Mouse (Mus musculus) testis, adult 2 months (tissue): ENCODE results near the gene Slc16a14. TPM values are rescaled to one million over a fixed set of nuclear protein-coding genes. Genes with fewer than 3 reads are reported as not detected.

Experiments used
- H3K27ac ChIP-seq: fragments of 200-500 bp; 2 replicates; pipeline ENCODE4 v1.5.1; 2012; ENCODE audit warnings: low read depth, low read length; ENCODE audit not compliant: control insufficient read depth, insufficient read depth
- H3K27me3 ChIP-seq: fragments of 200-500 bp; 2 replicates; pipeline ENCODE4 v1.6.1; 2012; ENCODE audit warnings: mild to moderate bottlenecking, low read length, moderate library complexity; ENCODE audit not compliant: control insufficient read depth, insufficient read depth
- H3K36me3 ChIP-seq: fragments of 200-500 bp; 2 replicates; pipeline ENCODE4 v1.6.1; 2012; ENCODE audit warnings: mild to moderate bottlenecking, low read length; ENCODE audit not compliant: control insufficient read depth, insufficient read depth
- H3K4me1 ChIP-seq: fragments of 200-500 bp; 2 replicates; pipeline ENCODE4 v1.6.1; 2012; ENCODE audit warnings: low read length; ENCODE audit not compliant: control insufficient read depth, insufficient read depth
- H3K4me3 ChIP-seq: fragments of 200-500 bp; 2 replicates; pipeline ENCODE4 v1.5.1; 2012; ENCODE audit warnings: low read depth, mild to moderate bottlenecking, low read length, moderate library complexity, mixed read lengths; ENCODE audit not compliant: control insufficient read depth
- CTCF ChIP-seq: fragments of 200-500 bp; IDR thresholded peaks from 2 replicates; pipeline ENCODE4 v1.5.1; 2012; ENCODE audit warnings: low read depth, mild to moderate bottlenecking, inconsistent platforms, low read length, moderate library complexity; ENCODE audit not compliant: control insufficient read depth, insufficient read depth, insufficient replicate concordance
- POLR2A ChIP-seq: fragments of 200-500 bp; IDR thresholded peaks from 2 replicates; pipeline ENCODE4 v1.6.1; 2012; ENCODE audit warnings: low read depth, mild to moderate bottlenecking, inconsistent platforms, low read length, moderate library complexity; ENCODE audit not compliant: control insufficient read depth
- polyA plus RNA-seq: library from polyadenylated mRNA; depleted of rRNA; stranded (reverse); fragments of >200 nt; gene quantifications from 2 replicates; pipeline ENCODE4 v1.2.3, GENCODE M21; 2012; rRNA removed

The Slc16a14 gene
- polyA plus RNA-seq, 1 experiment, result 1.8 TPM

GRCm38 (mm10) chr1:84866231-84866630 lies 68.7 kb downstream of the Slc16a14 start:
- TF ChIP-seq CTCF, result no peak
- no peak for TF ChIP-seq POLR2A
- Histone ChIP-seq H3K4me3 (no peak overlapping the region), H3K27me3 (no peaks in the 10 kb centered on the region), H3K4me1 (peaks cover 2% of the 10 kb centered on the region), H3K27ac (no peak overlapping the region), H3K36me3 (no peaks in the 10 kb centered on the region)

DNA sequence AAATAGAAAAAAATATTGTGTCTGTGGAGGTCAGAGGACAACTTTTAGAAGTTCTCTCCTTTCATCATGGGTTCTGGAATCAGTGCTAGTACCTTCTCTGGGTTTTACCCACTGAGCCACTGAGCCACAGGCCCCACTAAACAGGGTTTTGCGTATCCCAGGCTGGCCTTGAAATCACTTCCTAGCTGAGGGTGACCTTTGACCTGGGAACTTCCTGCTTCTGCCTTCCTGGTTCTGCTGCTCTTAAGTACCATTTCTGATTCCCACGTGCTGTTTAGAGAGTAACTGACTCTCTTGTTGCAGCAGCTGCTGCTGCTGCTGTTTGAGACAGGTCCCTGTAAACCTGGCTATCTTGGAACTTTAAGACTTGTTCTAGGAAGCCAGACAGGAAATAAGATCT lies 70.3 kb downstream of the Slc16a14 start:
- no peak overlapping the region for H3K4me3 ChIP-seq
- TF ChIP-seq CTCF (no peak), POLR2A (no peak)
- H3K4me1 ChIP-seq, result peaks cover 2% of the 10 kb centered on the region
- H3K27ac ChIP-seq, result no peak overlapping the region
- H3K36me3 ChIP-seq, result no peaks in the 10 kb centered on the region
- no peaks in the 10 kb centered on the region for H3K27me3 ChIP-seq

DNA sequence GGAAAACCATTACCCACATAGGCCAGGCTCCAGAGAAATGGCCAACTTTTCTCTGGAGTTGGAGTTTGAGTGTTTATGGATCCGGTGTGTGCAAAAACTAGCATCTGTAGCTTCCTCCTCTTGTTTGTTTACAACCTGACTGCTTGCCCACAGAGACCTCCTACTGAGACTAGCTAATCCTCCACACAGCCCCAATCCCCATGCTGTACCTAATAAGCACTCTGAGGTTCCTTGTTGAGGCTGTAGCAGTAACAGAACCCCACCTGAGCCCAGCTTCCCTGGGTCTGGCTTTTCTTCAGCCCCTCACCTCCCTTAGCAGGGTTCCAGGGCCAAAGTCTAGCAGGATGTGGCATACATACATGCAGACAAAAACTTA lies 73.7 kb downstream of the Slc16a14 start:
- Histone ChIP-seq H3K27ac (no peak overlapping the region), H3K4me1 (peaks cover 2% of the 10 kb centered on the region), H3K27me3 (no peaks in the 10 kb centered on the region), H3K4me3 (no peak overlapping the region), H3K36me3 (no peaks in the 10 kb centered on the region)
- TF ChIP-seq POLR2A (no peak), CTCF (no peak)

GRCm38 (mm10) chr1:84860360-84861254 lies 74.3 kb downstream of the Slc16a14 start:
- no peak for TF ChIP-seq POLR2A
- no peak for TF ChIP-seq CTCF
- Histone ChIP-seq H3K27ac (0 out of 2 replicates have a peak overlapping the region, but pooled peaks have one; percentile 25), H3K4me3 (no peak overlapping the region)

DNA sequence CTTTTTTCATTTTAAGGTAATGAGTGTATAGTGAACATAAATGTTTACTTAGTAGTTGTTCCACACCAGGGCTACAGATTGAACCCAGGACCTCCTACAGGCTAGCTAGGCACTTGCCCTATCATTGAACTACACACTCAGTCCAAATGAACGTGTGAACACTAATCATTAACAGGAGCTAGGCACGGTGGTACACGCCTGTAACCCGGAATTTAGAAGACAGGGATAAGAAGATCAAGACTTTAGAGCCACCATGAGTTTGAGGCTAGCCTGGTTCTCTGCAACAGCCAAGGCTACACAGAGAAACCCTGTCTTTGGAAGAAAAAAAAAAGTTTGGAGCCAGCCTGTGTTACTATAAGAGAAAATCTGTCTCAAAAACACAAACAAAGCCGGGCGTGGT lies 75.3 kb downstream of the Slc16a14 start:
- H3K36me3 ChIP-seq, result no peaks in the 10 kb centered on the region
- no peak overlapping the region for H3K27ac ChIP-seq
- no peak for TF ChIP-seq POLR2A
- no peak for TF ChIP-seq CTCF

More at GRCm38 (mm10) chr1:84860360-84861254, 74.3 kb downstream of the Slc16a14 start:
- Histone ChIP-seq H3K36me3 (no peaks in the 10 kb centered on the region), H3K27me3 (no peaks in the 10 kb centered on the region), H3K4me1 (peaks cover 2% of the 10 kb centered on the region)

More for the DNA sequence above, 75.3 kb downstream of the Slc16a14 start:
- Histone ChIP-seq H3K27me3 (no peaks in the 10 kb centered on the region), H3K4me1 (peaks cover 2% of the 10 kb centered on the region), H3K4me3 (no peak overlapping the region)

Other genes with a start within 250 kb of the Slc16a14 start
- gene Dner, start 238.9 kb downstream of the Slc16a14 start, polyA plus RNA-seq, result 0.65 and 0.96 TPM in 2 replicates
- 195 and 201 TPM in 2 replicates for gene Fbxo36, start 95.3 kb downstream of the Slc16a14 start, polyA plus RNA-seq
- gene Trip12, start 94.6 kb downstream of the Slc16a14 start, polyA plus RNA-seq, result 214 and 242 TPM in 2 replicates
- gene Gm10553, start 165.0 kb upstream of the Slc16a14 start, polyA plus RNA-seq, result not detected in 2 replicates
- gene A530032D15Rik, start 174.7 kb upstream of the Slc16a14 start, polyA plus RNA-seq, result not detected in 2 replicates